Mouse (Mus musculus): ENCODE measurements at regions not wholly inside any gene's neighbourhood (a gene's known extent, or its start where the extent isn't known, plus 50 kb on each side); places are given as distances from the start of the nearest gene placed in this dataset.

DNA sequence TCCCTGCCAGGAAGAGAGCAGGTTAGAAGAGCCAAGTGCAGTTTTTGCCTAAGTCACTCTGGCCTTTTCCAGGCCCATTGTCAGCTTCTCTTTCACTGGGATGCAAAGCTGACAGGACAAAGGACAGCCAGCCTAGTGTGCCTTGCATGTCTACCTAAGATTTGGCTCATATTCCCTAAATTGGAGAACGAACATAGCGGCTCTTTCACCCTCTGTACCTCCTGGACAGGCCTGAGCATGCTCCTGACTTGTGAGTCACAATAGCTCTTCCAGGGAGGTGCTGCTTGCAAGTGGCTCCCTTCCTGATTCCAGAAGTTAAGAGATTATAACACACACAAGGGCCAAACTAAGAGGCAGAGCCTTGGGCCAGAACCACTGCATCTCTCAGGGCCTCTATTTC lies 97.1 kb downstream of the C1galt1 start:
- TF ChIP-seq POLR2A (IDR thresholded peaks at IDR 0.05; ENCODE audit: insufficient read depth, low read length) (no peak), EP300 (IDR thresholded peaks at IDR 0.05; ENCODE audit: insufficient read depth, low read depth, low read length) (peak; percentile 57; the same call in 1 of the 2 replicates)
- Histone ChIP-seq H3K9me3 (replicated peaks; ENCODE audit: control insufficient read depth, insufficient read depth, low read length, poor library complexity, severe bottlenecking) (no peaks in the 10 kb centered on the region; the same call in 1 of the 2 replicates), H3K27ac (ENCODE audit: insufficient read depth, low read length) (peak overlapping the region; percentile 43), H3K36me3 (ENCODE audit: control insufficient read depth, insufficient read depth, low read length, poor library complexity, severe bottlenecking) (no peaks in the 10 kb centered on the region), H3K27me3 (ENCODE audit: control insufficient read depth, insufficient read depth, low read length, poor library complexity, severe bottlenecking) (no peaks in the 10 kb centered on the region), H3K4me1 (ENCODE audit: control insufficient read depth, insufficient read depth, low read length) (peaks cover 2% of the 10 kb centered on the region), H3K4me3 (ENCODE audit: low read depth, low read length) (no peak overlapping the region), H3K9ac (ENCODE audit: low read depth, poor library complexity, severe bottlenecking) (no peak overlapping the region)

DNA sequence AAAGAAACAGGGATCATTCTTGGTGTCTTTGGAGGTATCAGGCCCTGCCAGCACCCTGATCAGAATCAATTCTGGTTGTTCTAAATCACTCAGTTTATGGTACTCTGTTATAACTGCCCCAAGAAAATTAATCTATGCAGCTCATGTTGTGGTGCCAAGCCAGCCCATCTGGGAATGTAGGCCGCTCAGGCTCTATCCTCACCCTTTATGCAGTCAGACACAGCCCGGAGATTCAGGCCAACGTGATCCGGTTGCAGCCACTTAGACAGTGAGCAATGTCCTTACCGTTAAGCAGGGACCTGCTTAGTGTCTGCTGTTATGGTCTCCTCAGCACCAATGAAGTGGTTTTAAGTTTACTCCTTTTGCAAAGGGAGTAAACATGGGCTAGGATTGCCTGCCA lies 98.5 kb downstream of the C1galt1 start:
- H3K27ac ChIP-seq (ENCODE audit: insufficient read depth, low read length), result peak overlapping the region; percentile 26; the same call in 1 of the 2 replicates
- no peak overlapping the region for H3K4me3 ChIP-seq (ENCODE audit: low read depth, low read length)
- H3K27me3 ChIP-seq (ENCODE audit: control insufficient read depth, insufficient read depth, low read length, poor library complexity, severe bottlenecking), result no peaks in the 10 kb centered on the region
- H3K9ac ChIP-seq (ENCODE audit: low read depth, poor library complexity, severe bottlenecking), result no peak overlapping the region
- H3K36me3 ChIP-seq (ENCODE audit: control insufficient read depth, insufficient read depth, low read length, poor library complexity, severe bottlenecking), result no peaks in the 10 kb centered on the region
- H3K9me3 ChIP-seq (replicated peaks; ENCODE audit: control insufficient read depth, insufficient read depth, low read length, poor library complexity, severe bottlenecking), result no peaks in the 10 kb centered on the region; the same call in 1 of the 2 replicates
- TF ChIP-seq CTCF (IDR thresholded peaks at IDR 0.05; ENCODE audit: low read depth, low read length) (no peak), POLR2A (IDR thresholded peaks at IDR 0.05; ENCODE audit: insufficient read depth, low read length) (no peak), EP300 (IDR thresholded peaks at IDR 0.05; ENCODE audit: insufficient read depth, low read depth, low read length) (no peak)
- peaks cover 2% of the 10 kb centered on the region for H3K4me1 ChIP-seq (ENCODE audit: control insufficient read depth, insufficient read depth, low read length)

DNA sequence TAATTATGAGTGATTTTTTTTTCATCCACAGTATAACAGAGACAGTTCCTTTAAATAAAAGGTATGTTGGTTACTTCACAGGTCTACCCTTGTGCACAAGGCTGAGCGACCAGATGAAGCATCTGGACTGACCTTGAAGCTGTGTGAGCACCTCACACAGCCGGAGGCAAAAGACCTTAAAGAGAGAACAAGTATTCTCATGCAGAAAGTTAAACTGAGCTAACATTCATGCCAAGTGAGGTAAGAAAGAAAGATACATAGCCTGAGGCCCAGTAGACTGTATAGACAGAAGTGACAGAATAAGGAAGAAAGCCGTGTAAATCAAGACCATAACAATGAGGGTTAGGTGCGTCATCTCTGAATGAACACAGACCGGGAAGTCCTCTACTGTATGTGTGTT lies 99.0 kb downstream of the C1galt1 start:
- Histone ChIP-seq H3K36me3 (ENCODE audit: control insufficient read depth, insufficient read depth, low read length, poor library complexity, severe bottlenecking) (no peaks in the 10 kb centered on the region), H3K9ac (ENCODE audit: low read depth, poor library complexity, severe bottlenecking) (no peak overlapping the region), H3K4me3 (ENCODE audit: low read depth, low read length) (no peak overlapping the region), H3K27me3 (ENCODE audit: control insufficient read depth, insufficient read depth, low read length, poor library complexity, severe bottlenecking) (no peaks in the 10 kb centered on the region), H3K27ac (ENCODE audit: insufficient read depth, low read length) (no peak overlapping the region), H3K9me3 (replicated peaks; ENCODE audit: control insufficient read depth, insufficient read depth, low read length, poor library complexity, severe bottlenecking) (no peaks in the 10 kb centered on the region; the same call in 1 of the 2 replicates), H3K4me1 (ENCODE audit: control insufficient read depth, insufficient read depth, low read length) (peaks cover 2% of the 10 kb centered on the region)
- TF ChIP-seq POLR2A (IDR thresholded peaks at IDR 0.05; ENCODE audit: insufficient read depth, low read length) (no peak), EP300 (IDR thresholded peaks at IDR 0.05; ENCODE audit: insufficient read depth, low read depth, low read length) (peak; percentile 79; the same call in 1 of the 2 replicates), CTCF (IDR thresholded peaks at IDR 0.05; ENCODE audit: low read depth, low read length) (no peak)
